Mouse (Mus musculus) liver, postnatal 0 days (tissue): Measurements from ENCODE around the gene Cabp4. TPM values are rescaled to one million over a fixed set of nuclear protein-coding genes. Genes with fewer than 3 reads are reported as not detected.

Source experiments
- ATAC-seq: fragments of 200-750 bp; cut with Nextera tagmentation; 2 replicates; pipeline ENCODE4 v1.8.0; 2017; ENCODE audit warnings: mild to moderate bottlenecking, moderate library complexity
- DNase-seq: peaks from one replicate; pipeline ENCODE4 v3.0.0-alpha.2; 2016
- H3K27ac ChIP-seq: fragments of 300-500 bp; sonication (generic); 2 replicates; pipeline ENCODE4 v1.5.1; 2014; ENCODE audit warnings: antibody characterized with exemption, moderate library complexity, mild to moderate bottlenecking, low read depth
- H3K27me3 ChIP-seq: fragments of 300-500 bp; sonication (generic); 2 replicates; pipeline ENCODE4 v1.6.1; 2014; ENCODE audit warnings: low read length, control low read depth, mixed read lengths; ENCODE audit not compliant: insufficient read depth
- H3K36me3 ChIP-seq: fragments of 300-500 bp; sonication (generic); replicated peaks from 2 replicates; pipeline ENCODE4 v1.6.1; 2014; ENCODE audit warnings: mild to moderate bottlenecking, control low read depth, low read length, moderate library complexity, mixed read lengths; ENCODE audit not compliant: insufficient read depth
- H3K4me1 ChIP-seq: fragments of 300-500 bp; sonication (generic); 2 replicates; pipeline ENCODE4 v1.6.1; 2014; ENCODE audit warnings: antibody characterized with exemption, mild to moderate bottlenecking, control low read depth; ENCODE audit not compliant: insufficient read depth
- H3K4me2 ChIP-seq: fragments of 300-500 bp; sonication (generic); 2 replicates; pipeline ENCODE4 v1.6.1; 2014; ENCODE audit warnings: low read depth, mild to moderate bottlenecking, low read length, moderate library complexity, mixed read lengths
- H3K4me3 ChIP-seq: fragments of 300-500 bp; sonication (generic); 2 replicates; pipeline ENCODE4 v1.5.1; 2014; ENCODE audit warnings: low read depth, low read length
- H3K9ac ChIP-seq: fragments of 300-500 bp; sonication (generic); replicated peaks from 2 replicates; pipeline ENCODE4 v1.6.1; 2014; ENCODE audit warnings: mild to moderate bottlenecking, moderate library complexity
- H3K9me3 ChIP-seq: fragments of 300-500 bp; sonication (generic); 2 replicates; pipeline ENCODE4 v1.6.1; 2016; ENCODE audit warnings: mild to moderate bottlenecking, control low read depth, low read length, mixed read lengths
- CTCF ChIP-seq: sonication (generic); IDR thresholded peaks from 2 replicates; pipeline ENCODE4 v1.5.1; 2016; ENCODE audit warnings: antibody characterized with exemption, low read depth
- EP300 ChIP-seq: IDR thresholded peaks from 2 replicates; pipeline ENCODE4 v1.6.1; 2016; ENCODE audit warnings: antibody characterized with exemption, low read depth, mild to moderate bottlenecking
- WGBS: fragments of 180-500 bp; shearing (Covaris S2); extraction: QIAGEN DNeasy Blood & Tissue Kit; methylation state at CpG from one replicate; pipeline ENCODE4 v1.1.7; 2014; ENCODE audit not compliant: insufficient replicate concordance; 5-methylcytosine and 5-hydroxymethylcytosine counted together
- polyA plus RNA-seq: library from polyadenylated mRNA; unstranded; fragments of >200 nt; fragmentation: Nextera tagmentation; extraction: Ambion mirVana; gene quantifications from 2 replicates; pipeline ENCODE4 v1.2.1, GENCODE M21; 2015

Cabp4 gene
- polyA plus RNA-seq, 1 experiment from 2014 or later: 0.11 TPM

DNA sequence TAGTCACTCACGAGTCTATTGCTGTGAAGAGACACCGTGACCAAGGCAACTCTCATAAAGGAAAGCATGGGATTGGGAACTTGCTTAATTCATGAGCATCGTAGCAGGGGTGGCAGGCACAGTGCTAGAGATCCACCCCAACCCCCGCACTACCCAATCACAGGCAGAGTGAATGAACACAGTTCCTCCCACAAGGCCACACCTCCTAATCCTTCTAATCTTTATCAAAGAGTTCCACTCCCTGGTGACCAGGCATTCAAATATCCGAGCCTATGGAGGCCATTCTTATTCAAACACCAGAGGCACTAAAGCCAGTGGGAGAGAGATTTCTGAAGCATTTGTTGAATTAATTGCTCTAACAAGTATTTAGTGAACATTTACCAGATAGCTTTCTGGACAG is 2.1 kb upstream of the Cabp4 start:
- ATAC-seq (no peak), DNase-seq (no peak)
- Histone ChIP-seq H3K4me1 (peaks cover 45% of the 10 kb centered on the region), H3K36me3 (peaks cover 12% of the 10 kb centered on the region), H3K9ac (no peak overlapping the region), H3K27ac (peak overlapping the region; percentile 74; the same call in 1 of the 2 replicates), H3K4me3 (no peak overlapping the region), H3K9me3 (no peaks in the 10 kb centered on the region), H3K4me2 (no peak overlapping the region), H3K27me3 (no peaks in the 10 kb centered on the region)
- TF ChIP-seq EP300 (no peak), CTCF (no peak)
- 89% methylated on average over 5 of the region's 5 CpGs for WGBS

DNA sequence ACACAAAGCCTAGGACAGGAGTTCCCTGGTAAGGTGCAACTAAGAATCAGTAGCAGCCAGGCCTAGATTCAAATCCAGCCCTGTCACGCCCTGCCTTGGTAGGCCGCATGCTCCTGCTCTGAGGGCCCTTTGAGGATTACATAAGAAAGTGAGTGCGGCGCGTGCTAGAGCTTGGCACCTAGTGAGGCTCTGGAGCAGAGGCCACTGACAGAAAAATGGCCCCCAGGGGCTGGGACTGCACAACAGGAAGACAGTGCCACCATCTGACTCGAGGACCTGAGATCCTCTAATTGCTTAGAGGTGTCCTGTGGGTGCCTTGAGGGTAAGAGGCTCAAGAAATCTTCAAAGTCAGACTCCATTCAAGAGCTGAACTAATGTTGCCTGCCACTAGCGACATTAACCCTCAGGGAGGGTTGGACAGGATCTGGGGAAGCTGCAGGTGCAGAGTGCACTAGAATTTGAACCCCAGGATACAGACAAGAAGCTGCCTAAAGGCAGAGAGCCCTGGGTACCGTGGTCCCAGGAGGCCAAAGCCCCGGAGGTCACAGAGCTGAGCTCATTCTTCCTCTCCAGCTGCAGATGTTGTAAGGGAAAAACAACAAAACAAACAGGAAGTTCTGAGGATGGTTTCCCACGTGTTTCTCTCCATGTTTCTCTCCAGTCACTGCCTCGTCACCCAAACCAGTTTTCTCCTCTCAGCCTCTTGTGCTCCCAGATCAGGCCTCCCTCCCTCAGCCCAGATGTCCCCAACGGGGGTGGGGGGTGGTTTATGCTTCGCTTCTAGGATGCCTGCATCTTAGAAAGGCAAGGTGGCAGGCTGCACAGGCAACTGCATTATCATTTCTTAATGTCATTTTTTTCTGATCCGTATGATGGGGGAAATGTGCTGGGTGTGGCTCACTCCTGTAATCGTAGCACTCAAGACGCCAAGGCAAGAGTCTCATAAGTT is 991 bp upstream of the Cabp4 start:
- peaks cover 35% of the 10 kb centered on the region for H3K4me1 ChIP-seq
- H3K9me3 ChIP-seq: no peaks in the 10 kb centered on the region
- H3K4me2 ChIP-seq: no peak overlapping the region
- ATAC-seq (no peak; the same call in 1 of the 2 replicates), DNase-seq (peak; percentile 53)
- 61% methylated on average over 16 of the region's 16 CpGs for WGBS
- peak overlapping the region; percentile 74 for H3K27ac ChIP-seq
- peaks cover under 1% of the 10 kb centered on the region; the same call in 1 of the 2 replicates for H3K36me3 ChIP-seq
- no peaks in the 10 kb centered on the region for H3K27me3 ChIP-seq
- no peak for TF ChIP-seq CTCF
- no peak for TF ChIP-seq EP300
- H3K9ac ChIP-seq: no peak overlapping the region; the same call in 1 of the 2 replicates
- no peak overlapping the region for H3K4me3 ChIP-seq

DNA sequence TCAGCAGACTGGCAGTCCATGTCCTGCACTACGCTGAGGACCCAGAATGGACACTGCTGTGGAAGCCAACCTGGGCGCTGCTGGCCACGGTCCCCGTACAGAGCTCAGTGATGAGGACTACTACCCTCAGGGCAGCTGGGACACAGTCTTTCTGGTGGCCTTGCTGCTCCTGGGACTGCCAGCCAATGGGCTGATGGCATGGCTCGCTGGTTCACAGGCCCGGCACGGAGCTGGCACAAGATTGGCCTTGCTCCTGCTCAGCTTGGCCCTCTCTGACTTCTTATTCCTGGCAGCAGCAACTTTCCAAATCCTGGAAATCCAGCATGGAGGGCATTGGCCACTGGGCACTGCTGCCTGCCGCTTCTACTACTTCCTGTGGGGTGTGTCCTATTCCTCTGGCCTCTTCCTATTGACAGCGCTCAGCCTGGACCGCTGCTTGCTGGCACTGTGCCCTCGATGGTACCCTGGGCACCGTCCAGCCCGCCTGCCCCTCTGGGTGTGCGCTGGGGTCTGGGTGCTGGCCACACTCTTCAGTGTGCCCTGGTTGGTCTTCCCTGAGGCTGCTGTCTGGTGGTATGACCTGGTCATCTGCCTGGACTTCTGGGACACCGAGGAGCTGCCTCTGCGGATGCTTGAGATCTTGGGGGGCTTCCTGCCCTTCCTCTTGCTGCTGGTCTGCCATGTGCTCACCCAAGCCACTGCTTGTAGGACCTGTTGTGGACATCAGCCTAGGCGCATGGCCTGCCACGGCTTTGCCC is 1.2 kb downstream of the Cabp4 start:
- Histone ChIP-seq H3K36me3 (no peaks in the 10 kb centered on the region), H3K27ac (no peak overlapping the region), H3K4me1 (peaks cover 20% of the 10 kb centered on the region), H3K4me3 (no peak overlapping the region), H3K9ac (no peak overlapping the region), H3K4me2 (no peak overlapping the region), H3K27me3 (no peaks in the 10 kb centered on the region), H3K9me3 (no peaks in the 10 kb centered on the region)
- no peak for TF ChIP-seq CTCF
- TF ChIP-seq EP300: no peak
- DNase-seq (no peak), ATAC-seq (no peak)
- WGBS: 79% methylated on average over 18 of the region's 18 CpGs

DNA sequence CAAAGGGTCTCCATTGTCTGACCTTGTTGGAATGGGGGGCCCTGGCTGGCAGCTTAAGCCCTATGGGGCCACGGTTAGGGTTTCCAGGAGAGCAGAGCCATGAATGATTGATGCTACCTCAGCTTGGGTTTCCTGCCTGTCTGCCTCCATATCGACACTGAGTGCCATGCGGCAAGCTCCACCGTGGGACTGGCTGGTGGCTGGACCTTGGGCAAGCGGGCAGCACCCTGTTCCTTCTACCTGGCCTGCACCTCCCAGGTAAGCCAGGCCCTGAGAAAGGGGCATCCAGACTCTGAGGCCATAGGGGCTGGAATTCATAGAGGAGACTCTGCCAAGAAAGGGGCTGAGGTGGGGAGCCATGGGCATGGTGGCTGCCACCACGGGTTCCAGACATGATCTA is 3.7 kb downstream of the Cabp4 start:
- DNase-seq: no peak
- no peak for ATAC-seq
- TF ChIP-seq EP300 (no peak), CTCF (no peak)

DNA sequence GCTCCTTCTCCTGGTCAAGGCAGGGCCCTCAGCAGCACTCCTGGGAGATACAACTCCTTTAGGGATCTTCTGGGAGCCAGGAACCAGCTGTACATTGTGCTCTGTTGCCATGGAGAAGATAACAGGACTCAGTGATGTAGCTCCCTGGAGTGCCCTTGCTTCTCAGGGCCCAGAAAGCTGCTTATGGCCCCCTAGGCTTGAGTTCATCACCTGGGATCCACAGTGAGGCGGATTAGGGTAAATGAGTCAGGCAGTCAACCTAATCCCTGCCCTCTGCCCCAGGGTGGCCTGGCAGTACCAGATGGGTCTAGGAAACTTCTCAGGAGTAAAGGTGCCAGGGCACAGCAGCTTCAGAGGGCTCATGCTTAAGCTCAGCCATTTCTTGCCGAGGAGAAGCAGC is 4.4 kb downstream of the Cabp4 start, which contains the start of gene Gpr152:
Gene Gpr152 (plus strand): TSS at position 342 of the 400 bp plus-strand sequence.
- Histone ChIP-seq H3K36me3 (no peaks in the 10 kb centered on the region), H3K4me1 (peaks cover 9% of the 10 kb centered on the region), H3K4me2 (no peak within 1 kb of the TSS), H3K9ac (no peak within 1 kb of the TSS), H3K27me3 (no peaks in the 10 kb centered on the region), H3K9me3 (no peaks in the 10 kb centered on the region), H3K4me3 (no peak within 1 kb of the TSS), H3K27ac (no peak within 1 kb of the TSS)
- WGBS: 88% methylated on average over 2 of the region's 2 CpGs
- TF ChIP-seq EP300: no peak
- TF ChIP-seq CTCF: no peak
- no peak for DNase-seq
- no peak for ATAC-seq

More for the DNA sequence above, 3.7 kb downstream of the Cabp4 start:
- 66% methylated on average over 6 of the region's 6 CpGs for WGBS
- no peaks in the 10 kb centered on the region for H3K9me3 ChIP-seq
- no peaks in the 10 kb centered on the region for H3K36me3 ChIP-seq
- H3K4me2 ChIP-seq: no peak overlapping the region
- no peak overlapping the region for H3K9ac ChIP-seq
- no peak overlapping the region for H3K27ac ChIP-seq
- H3K4me1 ChIP-seq: peaks cover 10% of the 10 kb centered on the region
- H3K27me3 ChIP-seq: no peaks in the 10 kb centered on the region
- H3K4me3 ChIP-seq: no peak overlapping the region

DNA sequence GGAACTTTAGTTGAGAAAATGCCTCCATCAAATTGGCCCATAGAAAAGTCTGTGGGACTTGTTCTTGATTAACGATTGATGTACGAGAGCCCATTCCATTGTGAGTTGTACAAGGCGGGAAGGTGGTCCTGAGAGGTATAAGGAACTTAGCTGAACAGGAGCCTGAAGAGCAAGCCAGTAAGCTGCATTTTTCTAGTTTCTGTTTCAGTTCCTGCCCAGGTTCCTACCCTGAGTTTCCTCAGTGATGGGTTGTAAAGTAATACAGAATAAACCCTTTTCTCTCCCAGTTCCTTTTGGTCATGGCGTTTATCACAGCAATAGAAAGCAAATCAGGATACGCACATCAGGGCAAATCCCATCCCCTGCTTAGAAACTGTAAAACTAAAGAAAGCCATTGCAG is 5.9 kb downstream of the Cabp4 start:
- no peak overlapping the region for H3K9ac ChIP-seq
- TF ChIP-seq EP300 (no peak), CTCF (no peak)
- peaks cover 2% of the 10 kb centered on the region; the same call in 1 of the 2 replicates for H3K36me3 ChIP-seq
- H3K9me3 ChIP-seq: no peaks in the 10 kb centered on the region
- no peak overlapping the region for H3K27ac ChIP-seq
- H3K4me1 ChIP-seq: peaks cover 6% of the 10 kb centered on the region
- 65% methylated on average over 5 of the region's 5 CpGs for WGBS
- H3K4me3 ChIP-seq: no peak overlapping the region
- DNase-seq (no peak), ATAC-seq (no peak)
- no peaks in the 10 kb centered on the region for H3K27me3 ChIP-seq
- H3K4me2 ChIP-seq: no peak overlapping the region
